Mouse (Mus musculus) intestine, embryonic 16.5 days (tissue): Measurements from ENCODE around the gene Mmp10. TPM values are rescaled to one million over a fixed set of nuclear protein-coding genes. Genes with fewer than 3 reads are reported as not detected.
A peak's percentile ranks its signal among the peaks of the same experiment; 100 is the strongest.

ENCODE experiments used
- ATAC-seq: fragments of 200-750 bp; cut with Nextera tagmentation; 2 replicates; pipeline ENCODE4 v1.8.0; 2017; ENCODE audit warnings: moderate TSS enrichment, moderate library complexity
- H3K27ac ChIP-seq: fragments of 300-500 bp; sonication (generic); 2 replicates; pipeline ENCODE4 v1.5.1; 2014; ENCODE audit warnings: mild to moderate bottlenecking, low read length
- H3K27me3 ChIP-seq: fragments of 300-500 bp; sonication (generic); replicated peaks from 2 replicates; pipeline ENCODE4 v1.6.1; 2014; ENCODE audit warnings: low read length, control low read depth, mixed read lengths; ENCODE audit not compliant: control insufficient read depth, insufficient read depth
- H3K36me3 ChIP-seq: fragments of 300-500 bp; sonication (generic); 2 replicates; pipeline ENCODE4 v1.6.1; 2014; ENCODE audit warnings: low read length, control low read depth; ENCODE audit not compliant: control insufficient read depth, insufficient read depth
- H3K4me1 ChIP-seq: fragments of 300-500 bp; sonication (generic); 2 replicates; pipeline ENCODE4 v1.6.1; 2014; ENCODE audit warnings: low read length, control low read depth, mixed read lengths; ENCODE audit not compliant: control insufficient read depth, insufficient read depth
- H3K4me2 ChIP-seq: fragments of 300-500 bp; sonication (generic); 2 replicates; pipeline ENCODE4 v1.6.1; 2014; ENCODE audit warnings: low read depth, low read length, control low read depth
- H3K4me3 ChIP-seq: fragments of 300-500 bp; sonication (generic); 2 replicates; pipeline ENCODE4 v1.5.1; 2014; ENCODE audit warnings: mild to moderate bottlenecking, low read length
- H3K9ac ChIP-seq: fragments of 300-500 bp; sonication (generic); 2 replicates; pipeline ENCODE4 v1.6.1; 2014; ENCODE audit warnings: low read depth, low read length
- H3K9me3 ChIP-seq: fragments of 300-500 bp; sonication (generic); 2 replicates; pipeline ENCODE4 v1.6.1; 2016; ENCODE audit warnings: low read length, control low read depth; ENCODE audit not compliant: control insufficient read depth
- WGBS: fragments of 180-500 bp; shearing (Covaris S2); extraction: QIAGEN DNeasy Blood & Tissue Kit; methylation state at CpG from one replicate; pipeline ENCODE4 v1.1.7; 2014; 5-methylcytosine and 5-hydroxymethylcytosine counted together
- polyA plus RNA-seq: library from polyadenylated mRNA; unstranded; fragments of >200 nt; fragmentation: Nextera tagmentation; extraction: Ambion mirVana; gene quantifications from 2 replicates; pipeline ENCODE4 v1.2.1, GENCODE M21; 2015

Gene Mmp10
- polyA plus RNA-seq, 1 experiment from 2014 or later, result 0.37 TPM

DNA sequence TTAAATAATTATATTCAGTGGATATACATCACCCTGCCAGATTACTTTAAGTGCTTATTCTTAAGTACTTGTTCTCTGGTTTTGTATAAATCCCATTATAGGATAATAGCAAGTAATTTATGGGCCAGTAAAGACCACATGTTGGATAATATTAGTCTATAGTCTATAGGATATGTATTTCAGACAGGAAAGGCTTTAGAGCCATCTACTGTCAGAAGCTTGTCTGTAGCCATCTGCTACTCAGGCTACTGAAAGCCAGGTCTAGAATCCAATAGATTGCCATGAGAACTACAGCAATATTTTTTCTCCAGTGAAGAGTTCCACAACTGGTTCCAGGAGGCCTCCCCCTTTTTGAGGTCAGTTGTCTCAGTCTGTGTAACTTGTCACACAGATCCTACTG, 40.6 kb downstream of the Mmp10 start:
- Histone ChIP-seq H3K4me2 (no peak overlapping the region), H3K9me3 (no peaks in the 10 kb centered on the region), H3K36me3 (no peaks in the 10 kb centered on the region), H3K9ac (no peak overlapping the region), H3K4me3 (no peak overlapping the region), H3K27ac (no peak overlapping the region), H3K4me1 (peaks cover 2% of the 10 kb centered on the region; the same call in 1 of the 2 replicates), H3K27me3 (no peaks in the 10 kb centered on the region)
- no peak for ATAC-seq

DNA sequence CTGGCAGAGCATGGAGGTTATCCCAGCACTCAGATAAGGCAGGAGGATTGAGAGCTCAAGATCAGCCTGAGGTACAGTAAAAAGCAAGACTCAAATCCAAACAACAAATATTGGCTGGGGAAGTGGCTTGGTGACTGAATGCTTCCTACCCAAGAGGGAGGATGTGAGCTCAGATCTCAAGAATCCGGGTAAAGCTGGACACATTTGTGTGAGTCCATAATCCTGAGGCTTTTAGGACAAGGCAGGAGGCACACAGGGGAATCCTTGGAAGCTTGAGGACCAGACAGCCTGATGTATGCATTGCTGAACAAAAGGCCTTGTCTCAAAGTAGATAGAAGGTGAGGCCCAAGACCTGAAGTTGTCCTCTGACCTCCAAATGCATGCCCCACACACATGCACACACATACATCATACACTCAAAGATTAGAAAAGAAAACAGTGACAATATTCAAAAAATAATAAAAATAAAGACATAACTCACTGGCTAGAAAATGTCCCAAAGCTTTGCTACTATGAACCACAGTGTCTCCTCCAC, 42.8 kb downstream of the Mmp10 start:
- H3K9me3 ChIP-seq, result no peaks in the 10 kb centered on the region
- H3K4me2 ChIP-seq, result no peak overlapping the region
- peak overlapping the region; percentile 28 for H3K27ac ChIP-seq
- H3K4me3 ChIP-seq, result no peak overlapping the region
- H3K27me3 ChIP-seq, result no peaks in the 10 kb centered on the region
- peaks cover 2% of the 10 kb centered on the region; the same call in 1 of the 2 replicates for H3K4me1 ChIP-seq
- ATAC-seq, result peak; percentile 31; the same call in 1 of the 2 replicates
- WGBS, result 52% methylated on average over 1 of the region's 1 CpGs
- no peak overlapping the region for H3K9ac ChIP-seq
- no peaks in the 10 kb centered on the region for H3K36me3 ChIP-seq

DNA sequence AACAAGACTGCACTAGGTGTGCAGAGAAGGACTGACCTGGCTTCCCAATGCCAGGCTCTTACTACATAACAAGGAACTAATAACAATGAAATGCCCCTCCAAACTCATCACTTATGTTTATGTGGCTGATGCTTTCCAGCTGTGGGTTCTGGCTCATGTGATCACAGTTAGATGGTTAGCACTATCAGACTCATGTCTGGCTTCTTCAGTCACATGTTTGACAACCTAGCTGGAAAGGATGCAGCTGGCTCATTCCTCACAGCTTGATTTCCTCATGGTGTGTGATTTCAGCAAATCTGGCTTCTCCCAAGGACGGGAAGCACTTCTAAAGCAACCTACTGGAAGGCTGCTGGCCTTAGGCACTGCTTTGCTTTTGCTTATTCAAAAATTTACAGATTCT, 43.3 kb downstream of the Mmp10 start:
- Histone ChIP-seq H3K27me3 (no peaks in the 10 kb centered on the region), H3K27ac (peak overlapping the region; percentile 28), H3K4me2 (no peak overlapping the region), H3K36me3 (no peaks in the 10 kb centered on the region), H3K4me1 (peaks cover 2% of the 10 kb centered on the region; the same call in 1 of the 2 replicates), H3K9ac (no peak overlapping the region), H3K4me3 (no peak overlapping the region), H3K9me3 (no peaks in the 10 kb centered on the region)
- WGBS, result 41% methylated on average over 1 of the region's 1 CpGs
- peak; percentile 83 for ATAC-seq

GRCm38 (mm10) chr9:7545920-7546319, 43.8 kb downstream of the Mmp10 start:
- H3K36me3 ChIP-seq, result no peaks in the 10 kb centered on the region
- no peak for ATAC-seq
- no peak overlapping the region for H3K9ac ChIP-seq
- peak overlapping the region; percentile 59; the same call in 1 of the 2 replicates for H3K27ac ChIP-seq
- H3K9me3 ChIP-seq, result no peaks in the 10 kb centered on the region
- H3K4me2 ChIP-seq, result no peak overlapping the region
- WGBS, result 88% methylated on average over 7 of the region's 7 CpGs
- no peak overlapping the region for H3K4me3 ChIP-seq
- no peaks in the 10 kb centered on the region for H3K27me3 ChIP-seq
- peaks cover 2% of the 10 kb centered on the region; the same call in 1 of the 2 replicates for H3K4me1 ChIP-seq

- H3K4me1 ChIP-seq, result no peaks in the 10 kb centered on the region
- no peaks in the 10 kb centered on the region for H3K36me3 ChIP-seq
- H3K4me3 ChIP-seq, result no peak overlapping the region
- no peaks in the 10 kb centered on the region for H3K9me3 ChIP-seq
- no peak overlapping the region for H3K27ac ChIP-seq
- no peak for ATAC-seq
- H3K9ac ChIP-seq, result no peak overlapping the region
- no peak overlapping the region for H3K4me2 ChIP-seq
- no peaks in the 10 kb centered on the region for H3K27me3 ChIP-seq
These were observed 49.8 kb downstream of the Mmp10 start for GRCm38 (mm10) chr9:7551943-7552342.

- Histone ChIP-seq H3K27ac (no peak overlapping the region), H3K27me3 (no peaks in the 10 kb centered on the region), H3K4me2 (no peak overlapping the region), H3K4me3 (no peak overlapping the region), H3K36me3 (no peaks in the 10 kb centered on the region), H3K9me3 (no peaks in the 10 kb centered on the region), H3K4me1 (no peaks in the 10 kb centered on the region), H3K9ac (no peak overlapping the region)
- WGBS, result 80% methylated on average over 3 of the region's 3 CpGs
- ATAC-seq, result no peak
These were observed 51.4 kb downstream of the Mmp10 start for GRCm38 (mm10) chr9:7553536-7553935.

DNA sequence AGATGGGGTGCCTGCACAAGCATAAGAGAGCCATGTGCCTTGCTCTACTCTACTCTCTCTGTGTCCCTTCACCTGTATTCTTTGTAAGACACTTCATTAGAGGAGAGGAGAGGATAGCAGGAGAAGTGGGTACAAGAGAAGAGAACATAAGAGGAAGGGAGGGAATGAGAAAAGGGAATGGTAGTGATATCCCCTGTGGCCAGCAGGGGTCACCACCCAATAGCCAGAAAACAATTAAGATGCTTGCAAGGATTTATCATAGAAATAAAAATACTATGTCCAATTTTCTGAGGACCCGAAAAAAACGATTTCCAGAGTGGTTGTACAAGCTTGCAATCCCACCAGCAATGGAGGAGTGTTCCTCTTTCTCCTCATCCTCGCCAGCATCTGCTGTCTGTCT, 52.2 kb downstream of the Mmp10 start:
- 36% methylated on average over 3 of the region's 3 CpGs for WGBS
- H3K27me3 ChIP-seq, result no peaks in the 10 kb centered on the region
- H3K4me3 ChIP-seq, result no peak overlapping the region
- no peak overlapping the region for H3K4me2 ChIP-seq
- H3K9ac ChIP-seq, result no peak overlapping the region
- no peaks in the 10 kb centered on the region for H3K4me1 ChIP-seq
- no peaks in the 10 kb centered on the region for H3K36me3 ChIP-seq
- no peaks in the 10 kb centered on the region for H3K9me3 ChIP-seq
- ATAC-seq, result no peak
- H3K27ac ChIP-seq, result no peak overlapping the region

DNA sequence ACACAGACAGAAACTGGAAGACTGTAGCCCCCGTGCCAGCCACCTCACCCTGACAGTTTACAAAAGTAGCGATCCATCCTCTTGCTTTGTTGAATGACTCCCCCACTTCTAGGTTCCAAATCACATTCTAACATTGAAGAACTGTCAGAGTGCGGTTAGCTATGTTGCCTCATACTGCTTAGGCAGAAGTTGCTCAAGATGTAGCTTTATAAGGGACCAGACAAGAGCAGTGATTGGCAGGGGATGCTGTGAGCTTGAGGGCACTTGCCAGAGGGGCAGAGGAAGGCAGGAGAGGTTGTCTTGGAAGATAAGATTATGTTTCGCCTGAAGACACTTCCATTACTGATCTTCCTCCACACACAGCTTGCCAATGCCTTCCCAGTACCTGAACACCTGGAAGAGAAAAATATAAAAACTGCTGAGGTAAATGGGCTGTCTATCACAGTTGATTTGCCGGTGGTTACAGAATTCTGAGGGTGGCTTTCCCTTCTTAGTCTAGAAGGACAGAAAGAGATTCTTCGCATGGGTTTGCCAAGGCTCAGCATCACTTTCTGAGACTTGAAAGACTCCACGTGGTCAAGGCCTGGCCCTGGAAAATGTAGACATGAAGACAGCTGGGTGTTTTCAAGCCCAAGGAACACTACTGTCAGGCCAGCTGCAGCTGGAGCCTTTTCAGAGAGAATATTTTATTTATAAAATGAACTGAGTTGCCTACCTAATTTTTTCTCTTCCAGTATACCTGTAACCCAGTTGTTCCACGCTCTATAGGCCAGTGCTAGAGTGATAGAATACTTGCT, 56.3 kb downstream of the Mmp10 start, which contains the start of gene Mmp8:
Mmp8 (plus strand) TSS at position 236 of the 797 bp plus-strand sequence.
- no peaks in the 10 kb centered on the region for H3K9me3 ChIP-seq
- H3K36me3 ChIP-seq, result no peaks in the 10 kb centered on the region
- H3K27me3 ChIP-seq, result no peaks in the 10 kb centered on the region
- 66% methylated on average over 8 of the region's 8 CpGs for WGBS
- no peak within 1 kb of the TSS for H3K4me3 ChIP-seq
- 0 out of 2 replicates have a peak, but pooled peaks have one; percentile 40 for ATAC-seq
- H3K9ac ChIP-seq, result no peak within 1 kb of the TSS
- no peaks in the 10 kb centered on the region for H3K4me1 ChIP-seq
- no peak within 1 kb of the TSS for H3K27ac ChIP-seq
- H3K4me2 ChIP-seq, result no peak within 1 kb of the TSS
